Mouse (Mus musculus) heart, embryonic 15.5 days (tissue): ENCODE results near the gene Ccdc80. TPM values are rescaled to one million over a fixed set of nuclear protein-coding genes. Genes with fewer than 3 reads are reported as not detected.
A peak's percentile ranks its signal among the peaks of the same experiment; 100 is the strongest.

Source experiments
- ATAC-seq: fragments of 200-750 bp; cut with Nextera tagmentation; replicated peaks from 2 replicates; pipeline ENCODE4 v1.8.0; 2017; ENCODE audit warnings: low read depth, moderate TSS enrichment; ENCODE audit not compliant: insufficient number of reproducible peaks, insufficient read depth, low FRiP score
- H3K27ac ChIP-seq: fragments of 300-500 bp; sonication (generic); 2 replicates; pipeline ENCODE4 v1.5.1; 2015; ENCODE audit warnings: mild to moderate bottlenecking, inconsistent platforms
- H3K27me3 ChIP-seq: fragments of 300-500 bp; sonication (generic); 2 replicates; pipeline ENCODE4 v1.6.1; 2015; ENCODE audit warnings: inconsistent platforms
- H3K36me3 ChIP-seq: fragments of 300-500 bp; sonication (generic); 2 replicates; pipeline ENCODE4 v1.6.1; 2015; ENCODE audit warnings: mild to moderate bottlenecking, inconsistent platforms
- H3K4me1 ChIP-seq: fragments of 300-500 bp; sonication (generic); replicated peaks from 2 replicates; pipeline ENCODE4 v1.6.1; 2015; ENCODE audit warnings: inconsistent platforms
- H3K4me2 ChIP-seq: fragments of 300-500 bp; sonication (generic); 2 replicates; pipeline ENCODE4 v1.6.1; 2015; ENCODE audit warnings: inconsistent platforms, mild to moderate bottlenecking, moderate library complexity
- H3K4me3 ChIP-seq: fragments of 300-500 bp; sonication (generic); 2 replicates; pipeline ENCODE4 v1.5.1; 2015; ENCODE audit warnings: mild to moderate bottlenecking, inconsistent platforms
- H3K9ac ChIP-seq: fragments of 300-500 bp; sonication (generic); 2 replicates; pipeline ENCODE4 v1.6.1; 2015; ENCODE audit warnings: mild to moderate bottlenecking, inconsistent platforms
- H3K9me3 ChIP-seq: fragments of 300-500 bp; sonication (generic); replicated peaks from 2 replicates; pipeline ENCODE4 v1.6.1; 2016; ENCODE audit warnings: inconsistent platforms
- WGBS: fragments of 180-500 bp; shearing (Covaris S2); methylation state at CpG from one replicate; pipeline ENCODE4 v1.1.7; 2015; ENCODE audit warnings: mixed read lengths; 5-methylcytosine and 5-hydroxymethylcytosine counted together
- polyA plus RNA-seq: library from polyadenylated mRNA; unstranded; fragments of >200 nt; fragmentation: Nextera tagmentation; extraction: Ambion mirVana; gene quantifications from 2 replicates; pipeline ENCODE4 v1.2.1, GENCODE M21; 2015

The Ccdc80 gene
- polyA plus RNA-seq, 1 experiment from 2014 or later = 113 TPM

- H3K4me1 ChIP-seq = peaks cover 45% of the 10 kb centered on the region
These were observed 1.0 kb downstream of the Ccdc80 start for GRCm38 (mm10) chr16:45094136-45094756.

GRCm38 (mm10) chr16:45095030-45095429 lies 1.8 kb downstream of the Ccdc80 start:
- Histone ChIP-seq H3K36me3 (no peaks in the 10 kb centered on the region), H3K4me1 (peaks cover 48% of the 10 kb centered on the region), H3K4me2 (peak overlapping the region; percentile 59), H3K4me3 (peak overlapping the region; percentile 52), H3K9me3 (no peaks in the 10 kb centered on the region), H3K27me3 (no peaks in the 10 kb centered on the region), H3K27ac (no peak overlapping the region), H3K9ac (peak overlapping the region; percentile 68)
- WGBS = 73% methylated on average over 13 of the region's 13 CpGs
- no peak for ATAC-seq

More at GRCm38 (mm10) chr16:45094136-45094756, 1.0 kb downstream of the Ccdc80 start:
- Histone ChIP-seq H3K4me2 (peak overlapping the region; percentile 59), H3K4me3 (peak overlapping the region; percentile 52), H3K27ac (peak overlapping the region; percentile 89), H3K36me3 (no peaks in the 10 kb centered on the region), H3K9me3 (no peaks in the 10 kb centered on the region), H3K27me3 (no peaks in the 10 kb centered on the region), H3K9ac (peak overlapping the region; percentile 68)
- ATAC-seq = no peak
- WGBS = 4% methylated on average over 9 of the region's 9 CpGs

- Histone ChIP-seq H3K36me3 (no peaks in the 10 kb centered on the region), H3K9ac (peak overlapping the region; percentile 35; the same call in 1 of the 2 replicates), H3K27ac (no peak overlapping the region), H3K27me3 (no peaks in the 10 kb centered on the region), H3K4me3 (peak overlapping the region; percentile 52), H3K4me2 (peak overlapping the region; percentile 59), H3K9me3 (no peaks in the 10 kb centered on the region), H3K4me1 (peaks cover 53% of the 10 kb centered on the region)
- ATAC-seq = no peak
- WGBS = 79% methylated on average over 26 of the region's 26 CpGs
These were observed 2.6 kb downstream of the Ccdc80 start for GRCm38 (mm10) chr16:45095561-45096482.

- Histone ChIP-seq H3K9me3 (no peaks in the 10 kb centered on the region), H3K4me2 (peak overlapping the region; percentile 59), H3K27me3 (no peaks in the 10 kb centered on the region), H3K4me1 (peaks cover 65% of the 10 kb centered on the region), H3K4me3 (peak overlapping the region; percentile 52), H3K27ac (no peak overlapping the region), H3K36me3 (no peaks in the 10 kb centered on the region), H3K9ac (no peak overlapping the region)
- 87% methylated on average over 2 of the region's 2 CpGs for WGBS
- ATAC-seq = no peak
These were observed 4.3 kb downstream of the Ccdc80 start for GRCm38 (mm10) chr16:45097467-45097866.

GRCm38 (mm10) chr16:45098186-45098885 lies 5.1 kb downstream of the Ccdc80 start:
- H3K4me2 ChIP-seq = peak overlapping the region; percentile 59
- peaks cover 64% of the 10 kb centered on the region for H3K4me1 ChIP-seq
- H3K36me3 ChIP-seq = no peaks in the 10 kb centered on the region
- no peak overlapping the region for H3K27ac ChIP-seq
- 55% methylated on average over 10 of the region's 10 CpGs for WGBS
- H3K4me3 ChIP-seq = peak overlapping the region; percentile 16
- H3K27me3 ChIP-seq = no peaks in the 10 kb centered on the region
- H3K9ac ChIP-seq = 0 out of 2 replicates have a peak overlapping the region, but pooled peaks have one; percentile 7
- ATAC-seq = no peak
- no peaks in the 10 kb centered on the region for H3K9me3 ChIP-seq

GRCm38 (mm10) chr16:45098886-45099210 lies 5.6 kb downstream of the Ccdc80 start:
- H3K9ac ChIP-seq = no peak overlapping the region
- WGBS = 66% methylated on average over 6 of the region's 6 CpGs
- peak overlapping the region; percentile 16 for H3K4me3 ChIP-seq
- no peaks in the 10 kb centered on the region for H3K36me3 ChIP-seq
- no peaks in the 10 kb centered on the region for H3K9me3 ChIP-seq
- H3K27ac ChIP-seq = no peak overlapping the region
- ATAC-seq = no peak
- peak overlapping the region; percentile 59 for H3K4me2 ChIP-seq
- H3K4me1 ChIP-seq = peaks cover 64% of the 10 kb centered on the region
- H3K27me3 ChIP-seq = no peaks in the 10 kb centered on the region

- Histone ChIP-seq H3K36me3 (0 out of 2 replicates have a peak, but pooled peaks cover 1% of the 10 kb centered on the region), H3K4me3 (no peak overlapping the region), H3K9ac (no peak overlapping the region), H3K27me3 (no peaks in the 10 kb centered on the region), H3K27ac (peak overlapping the region; percentile 64), H3K4me2 (peak overlapping the region; percentile 19; the same call in 1 of the 2 replicates), H3K9me3 (no peaks in the 10 kb centered on the region), H3K4me1 (peaks cover 59% of the 10 kb centered on the region)
- 15% methylated on average over 3 of the region's 3 CpGs for WGBS
- ATAC-seq = peak; percentile 91
These were observed 7.7 kb downstream of the Ccdc80 start for GRCm38 (mm10) chr16:45100892-45101291.

- 38% methylated on average over 3 of the region's 3 CpGs for WGBS
- ATAC-seq = no peak
- peaks cover 34% of the 10 kb centered on the region for H3K4me1 ChIP-seq
- H3K9ac ChIP-seq = no peak overlapping the region
- no peaks in the 10 kb centered on the region for H3K9me3 ChIP-seq
- no peak overlapping the region for H3K4me3 ChIP-seq
- H3K27me3 ChIP-seq = no peaks in the 10 kb centered on the region
- no peak overlapping the region for H3K27ac ChIP-seq
- 0 out of 2 replicates have a peak, but pooled peaks cover 3% of the 10 kb centered on the region for H3K36me3 ChIP-seq
- no peak overlapping the region for H3K4me2 ChIP-seq
These were observed 11.8 kb downstream of the Ccdc80 start for GRCm38 (mm10) chr16:45104993-45105392.

- no peak for ATAC-seq
- H3K9ac ChIP-seq = no peak overlapping the region
- H3K4me1 ChIP-seq = peaks cover 20% of the 10 kb centered on the region
- no peak overlapping the region for H3K27ac ChIP-seq
- H3K4me3 ChIP-seq = no peak overlapping the region
- H3K9me3 ChIP-seq = no peaks in the 10 kb centered on the region
- H3K36me3 ChIP-seq = 0 out of 2 replicates have a peak, but pooled peaks cover 3% of the 10 kb centered on the region
- 66% methylated on average over 5 of the region's 5 CpGs for WGBS
- H3K27me3 ChIP-seq = no peaks in the 10 kb centered on the region
- no peak overlapping the region for H3K4me2 ChIP-seq
These were observed 15.1 kb downstream of the Ccdc80 start for GRCm38 (mm10) chr16:45108203-45108878.

GRCm38 (mm10) chr16:45110498-45110897 lies 17.3 kb downstream of the Ccdc80 start:
- H3K36me3 ChIP-seq = peaks cover 3% of the 10 kb centered on the region; the same call in 1 of the 2 replicates
- no peak overlapping the region for H3K4me3 ChIP-seq
- H3K4me2 ChIP-seq = no peak overlapping the region
- ATAC-seq = peak; percentile 69
- H3K4me1 ChIP-seq = peaks cover 15% of the 10 kb centered on the region
- H3K9me3 ChIP-seq = no peaks in the 10 kb centered on the region
- no peak overlapping the region for H3K9ac ChIP-seq
- H3K27ac ChIP-seq = peak overlapping the region; percentile 32
- 13% methylated on average over 4 of the region's 4 CpGs for WGBS
- H3K27me3 ChIP-seq = no peaks in the 10 kb centered on the region
